Mouse (Mus musculus) kidney, adult 11 months (tissue): ENCODE results near the gene Nsun6.

Experiments used
- DNase-seq: peaks from one replicate; pipeline ENCODE4 v3.0.0; 2022

Gene Nsun6

GRCm38 (mm10) chr2:15054945-15055637 lies at the start of gene Nsun6:
Gene Nsun6 (minus strand): TSS chr2:15055069.
- DNase-seq = peak; percentile 94

- no peak for DNase-seq
Measured at GRCm38 (mm10) chr2:15104386-15104785, 49.5 kb upstream of the Nsun6 start.

DNA sequence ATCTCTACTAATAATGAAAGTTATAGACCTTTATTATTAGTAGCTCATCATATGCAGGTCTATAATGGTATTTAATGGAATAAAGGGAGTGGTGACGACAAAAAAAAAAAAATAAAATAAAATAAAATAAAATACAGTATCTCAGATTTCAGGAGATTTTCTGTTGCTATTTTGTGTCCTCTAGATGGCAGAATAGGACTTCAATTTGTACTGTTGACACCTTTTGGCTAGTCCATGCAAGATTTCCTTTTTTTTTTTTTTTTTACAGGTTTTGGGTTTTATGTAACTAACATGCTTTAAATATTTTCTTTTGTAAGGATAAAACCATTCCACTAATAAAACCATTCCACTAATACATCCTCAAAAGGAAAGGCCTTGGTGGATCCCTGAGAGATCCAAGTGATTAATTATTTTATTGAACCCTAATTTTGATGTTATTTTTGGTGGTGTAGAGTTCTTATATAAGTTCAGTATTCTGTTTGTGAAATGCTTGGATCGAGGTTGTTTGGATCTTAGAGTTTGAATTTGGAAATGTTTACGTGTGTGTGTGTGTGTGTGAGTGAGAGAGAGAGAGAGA lies 41.7 kb upstream of the Nsun6 start:
- DNase-seq = no peak

DNA sequence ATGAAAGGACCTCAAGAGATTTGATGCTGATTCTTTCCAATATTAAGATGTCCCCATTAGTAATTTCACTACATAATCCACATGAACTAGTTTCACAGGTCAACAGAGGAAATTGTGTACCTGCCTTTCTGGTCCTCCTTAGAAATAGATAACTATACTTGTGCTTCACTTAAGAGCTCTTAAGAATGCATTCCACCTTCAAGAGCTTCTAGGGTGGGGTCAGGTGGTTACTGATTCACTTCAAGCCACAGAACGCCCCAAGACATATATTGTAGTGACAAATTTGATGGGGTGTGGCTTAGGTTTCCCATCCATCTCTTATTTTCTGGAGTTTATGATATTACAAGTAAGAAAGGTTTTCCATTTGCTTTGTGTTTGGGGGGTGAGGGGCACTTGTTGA lies 32.4 kb upstream of the Nsun6 start:
- no peak for DNase-seq

DNA sequence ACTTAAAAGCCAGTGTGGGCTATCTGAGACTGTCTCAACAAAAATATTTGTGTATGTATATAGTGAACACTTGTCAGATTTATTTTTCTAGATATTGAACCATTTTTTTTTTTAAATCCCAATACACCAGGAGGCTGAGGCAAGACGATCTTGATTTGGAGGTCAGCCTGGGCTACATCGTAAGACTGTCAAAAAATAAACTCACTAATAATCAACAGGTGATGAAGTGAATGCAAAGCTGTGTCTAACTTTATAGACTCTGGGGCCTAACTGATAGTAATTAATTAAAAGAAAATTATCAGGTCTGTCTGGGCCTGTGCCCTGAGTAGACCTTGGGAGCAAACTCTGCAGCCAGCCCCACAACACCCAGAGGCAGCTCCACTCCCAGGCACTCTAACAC lies 28.8 kb upstream of the Nsun6 start:
- no peak for DNase-seq

DNA sequence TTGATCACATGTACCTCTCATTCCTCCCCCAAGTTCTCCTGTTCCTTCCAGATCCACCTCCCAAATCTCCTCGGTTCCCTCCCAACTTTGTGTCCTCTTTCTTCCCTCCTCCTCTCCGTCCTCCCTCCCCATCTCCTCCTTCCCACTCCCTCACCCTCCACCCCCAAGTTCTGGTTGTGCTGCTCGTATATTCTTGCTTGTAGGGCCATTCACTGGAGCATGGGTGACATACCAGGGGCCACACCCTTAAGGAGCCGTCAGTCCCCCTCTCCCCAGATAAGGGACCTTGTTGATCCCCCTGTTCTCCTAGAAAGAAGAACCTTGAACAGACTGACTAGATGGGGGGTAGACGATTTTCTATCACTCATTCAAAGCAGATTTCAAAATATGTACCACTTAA lies 12.2 kb upstream of the Nsun6 start:
- no peak for DNase-seq

GRCm38 (mm10) chr2:15065447-15065846 lies 10.6 kb upstream of the Nsun6 start:
- no peak for DNase-seq

DNA sequence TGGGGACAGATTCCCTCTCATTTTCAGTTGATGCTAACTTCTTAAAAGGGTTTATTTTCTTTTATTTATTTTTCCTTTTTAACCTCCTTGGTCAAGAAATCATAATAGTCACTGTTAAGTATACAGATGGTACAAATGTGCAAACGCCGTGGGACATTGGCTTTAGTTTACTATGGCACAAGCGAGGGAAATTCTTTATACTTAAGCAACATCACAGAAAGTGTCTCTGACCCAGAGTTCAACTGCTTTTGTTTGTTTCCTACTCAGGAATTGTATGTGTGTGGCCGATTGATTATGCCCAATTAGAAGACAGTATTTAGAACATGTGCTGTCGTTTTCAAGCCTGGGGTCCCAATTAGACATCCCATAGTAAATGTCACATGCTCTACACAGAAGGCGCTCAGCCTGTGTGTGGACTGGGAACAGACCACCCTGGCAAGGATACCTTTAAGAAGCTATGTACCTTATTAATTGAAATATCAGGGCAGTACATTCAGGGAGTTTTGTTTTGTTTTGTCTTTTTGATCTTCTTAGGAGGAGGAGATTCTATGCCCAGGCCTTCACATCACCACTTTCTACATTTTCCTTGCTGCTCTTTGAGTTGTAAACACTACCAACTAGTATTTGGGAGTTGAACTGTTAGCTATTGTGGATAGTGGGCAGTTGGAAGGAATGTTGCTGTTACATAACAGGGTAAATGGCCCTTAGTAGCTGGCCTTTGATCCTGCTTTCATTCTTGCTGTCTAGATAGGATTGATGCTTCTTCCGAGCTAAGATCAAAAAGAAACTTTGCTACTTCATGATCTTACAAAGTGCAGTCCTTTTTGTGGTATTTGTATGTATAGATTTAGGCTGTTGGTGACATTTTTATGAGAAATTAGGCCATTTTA lies 9.8 kb upstream of the Nsun6 start:
- peak; percentile 44 for DNase-seq

GRCm38 (mm10) chr2:15063815-15064214 lies 8.9 kb upstream of the Nsun6 start:
- no peak for DNase-seq

DNA sequence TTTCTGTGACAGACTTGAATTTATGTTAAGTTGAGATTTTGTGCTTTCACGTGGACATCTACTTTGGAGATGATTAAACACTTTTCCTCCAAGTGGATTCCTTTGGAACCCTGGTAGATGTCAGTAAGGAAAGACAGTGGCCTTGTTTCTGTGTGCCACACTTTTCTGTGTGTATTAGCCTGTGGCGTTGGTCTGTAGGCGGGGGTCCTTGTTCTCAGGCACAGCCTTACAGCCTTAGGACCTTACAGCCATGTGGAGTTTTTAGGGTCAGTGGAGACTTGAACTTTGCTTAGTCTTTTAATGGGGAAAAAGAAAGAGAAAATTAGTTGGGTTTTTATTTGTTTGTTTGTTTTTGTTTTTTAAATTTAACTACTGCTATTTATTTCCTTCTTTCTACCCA lies 6.0 kb upstream of the Nsun6 start:
- DNase-seq = no peak

- no peak for DNase-seq
Measured at GRCm38 (mm10) chr2:15058227-15058626, 3.4 kb upstream of the Nsun6 start.

DNA sequence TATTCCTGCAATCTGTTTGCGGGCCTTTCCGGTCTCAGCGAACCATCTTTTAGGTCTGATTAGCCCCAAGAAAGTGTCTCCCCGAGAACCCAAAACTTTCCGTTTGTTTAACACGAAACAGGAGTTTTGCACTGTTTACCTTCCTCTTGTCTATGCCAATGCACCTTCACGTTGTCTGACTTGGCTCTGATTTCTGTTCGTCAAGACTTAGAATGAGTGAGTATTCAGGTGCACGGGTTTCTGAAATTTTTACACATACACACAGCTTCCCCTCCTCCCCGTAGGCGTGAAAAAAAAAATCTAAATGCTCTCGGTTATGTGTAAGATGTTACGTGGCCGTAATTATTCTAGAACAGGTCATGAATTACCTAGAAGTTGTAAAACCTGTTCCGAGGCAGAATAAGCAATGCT lies 877 bp upstream of the Nsun6 start:
- DNase-seq = no peak

- no peak for DNase-seq
Measured at GRCm38 (mm10) chr2:15054496-15054895, 373 bp downstream of the Nsun6 start.

- peak; percentile 93 for DNase-seq
Measured at GRCm38 (mm10) chr2:15049117-15049873, 5.6 kb downstream of the Nsun6 start, which contains the start of gene Arl5b. Gene Arl5b (plus strand): TSS chr2:15049395.

DNA sequence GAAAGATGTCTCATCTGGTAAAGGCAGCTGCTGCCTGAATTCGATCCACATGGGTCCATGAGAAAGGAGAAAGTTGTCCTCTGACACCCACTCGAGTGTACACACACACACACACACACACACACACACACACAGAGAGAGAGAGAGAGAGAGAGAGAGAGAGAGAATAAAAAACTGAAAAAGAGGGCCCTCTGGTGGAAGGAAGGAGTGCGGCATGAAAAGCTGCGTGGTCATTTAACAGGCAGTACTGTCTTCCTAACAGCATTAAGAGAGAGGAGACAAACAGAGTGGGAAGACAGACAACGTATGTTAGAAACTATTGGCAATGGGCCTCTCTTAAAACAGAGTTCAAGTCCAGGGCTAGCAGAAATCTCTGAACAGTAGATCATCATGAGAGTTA lies 14.5 kb downstream of the Nsun6 start:
- DNase-seq = no peak

GRCm38 (mm10) chr2:15038705-15039104 lies 16.2 kb downstream of the Nsun6 start:
- DNase-seq = peak; percentile 38

- no peak for DNase-seq
Measured at GRCm38 (mm10) chr2:15027816-15028215, 27.1 kb downstream of the Nsun6 start.

DNA sequence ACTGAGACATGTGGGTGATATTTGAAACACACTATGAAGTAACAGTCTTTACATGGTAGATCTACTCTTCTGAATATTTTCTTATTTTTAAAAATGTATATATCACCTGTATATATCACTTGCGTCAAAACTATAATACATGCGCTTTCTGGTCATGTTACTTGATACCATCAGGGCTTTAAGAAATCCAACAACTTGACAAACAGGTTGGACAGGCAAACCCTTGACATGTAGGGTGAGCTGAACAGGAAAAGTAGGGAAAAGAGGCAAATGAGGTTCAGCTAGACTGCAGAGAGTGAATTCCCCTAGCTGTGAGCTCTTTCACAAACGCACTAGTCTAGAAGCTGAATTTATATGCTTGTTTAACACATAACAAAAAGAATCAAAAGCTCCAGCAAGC lies 28.1 kb downstream of the Nsun6 start:
- DNase-seq = no peak

- no peak for DNase-seq
Measured at GRCm38 (mm10) chr2:15008072-15008471, 46.8 kb downstream of the Nsun6 start.

GRCm38 (mm10) chr2:15007531-15007930 lies 47.3 kb downstream of the Nsun6 start:
- DNase-seq = no peak

GRCm38 (mm10) chr2:14997836-14998235 lies 57.0 kb downstream of the Nsun6 start:
- no peak for DNase-seq

DNA sequence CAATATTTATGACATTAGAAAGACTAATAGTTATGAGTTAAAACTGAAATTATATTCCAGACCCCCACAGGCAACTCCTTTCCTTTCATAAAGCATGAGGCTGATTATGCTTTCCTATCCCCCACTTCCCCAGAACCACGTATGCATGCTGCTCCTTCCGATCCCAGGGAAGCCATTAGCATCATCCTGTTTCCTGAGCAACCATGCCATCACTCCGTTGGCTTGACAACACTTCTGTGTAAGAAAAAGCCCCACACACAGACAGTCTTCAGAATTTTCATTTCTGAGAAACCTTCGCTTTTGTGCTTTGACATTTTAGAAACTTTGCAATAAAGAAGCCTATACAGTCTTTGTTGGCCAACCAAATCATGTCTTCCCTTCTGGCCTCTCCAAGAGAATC lies 58.8 kb downstream of the Nsun6 start:
- DNase-seq = no peak

DNA sequence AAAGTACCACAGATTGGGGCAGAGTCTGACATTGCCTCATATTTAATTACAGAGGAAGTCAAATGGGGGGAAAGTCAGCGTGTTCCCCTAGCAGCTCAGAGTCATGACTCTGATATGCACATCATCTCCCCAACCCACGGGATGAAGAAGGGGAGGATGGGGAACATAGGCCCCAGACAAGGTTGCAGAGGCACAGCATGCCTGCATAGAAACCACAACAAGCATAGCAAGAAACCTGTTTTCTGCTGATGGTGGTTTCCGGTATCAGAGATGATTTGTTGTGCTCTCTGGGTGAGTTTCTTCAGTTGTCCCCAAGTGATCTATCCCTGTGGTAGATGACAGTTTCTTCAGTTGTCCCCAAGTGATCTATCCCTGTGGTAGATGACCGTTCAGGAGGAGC lies 62.3 kb downstream of the Nsun6 start:
- no peak for DNase-seq
